Mouse (Mus musculus) MEL (cell line): ENCODE measurements around the gene Dedd. TPM values are rescaled to one million over a fixed set of nuclear protein-coding genes. Genes with fewer than 3 reads are reported as not detected.

Source experiments
- DNase-seq: peaks from one replicate; pipeline ENCODE4 v3.0.0; 2011; ENCODE audit warnings: low read depth, low spot score
- H3K27ac ChIP-seq: 2 replicates; pipeline ENCODE4 v1.5.1; 2012; ENCODE audit warnings: low read depth, mild to moderate bottlenecking, control low read depth, low read length, moderate library complexity; ENCODE audit not compliant: control insufficient read depth
- H3K27me3 ChIP-seq, 2 experiments: fragments of 150-350 bp in 1 of 2; sonication (generic) in 1 of 2; 2 replicates each; pipeline ENCODE4 v1.6.1; 2012; ENCODE audit warnings: low read length in 2 of 2, mild to moderate bottlenecking in 2 of 2, improper control_type of control experiment in 1 of 2, moderate library complexity in 1 of 2; ENCODE audit not compliant: insufficient read depth in 2 of 2, control insufficient read depth in 1 of 2
- H3K36me3 ChIP-seq, 2 experiments: 2 replicates each; pipeline ENCODE4 v1.6.1; 2012 to 2014; ENCODE audit warnings: low read length in 2 of 2, improper control_type of control experiment in 1 of 2, inconsistent platforms in 1 of 2, mild to moderate bottlenecking in 1 of 2; ENCODE audit not compliant: insufficient read depth in 2 of 2, control insufficient read depth in 1 of 2
- H3K4me1 ChIP-seq, 2 experiments: fragments of 150-350 bp in 1 of 2; sonication (generic) in 1 of 2; 2 replicates each; pipeline ENCODE4 v1.6.1; 2012; ENCODE audit warnings: low read length in 2 of 2, improper control_type of control experiment in 1 of 2, mild to moderate bottlenecking in 1 of 2; ENCODE audit not compliant: insufficient read depth in 2 of 2, control insufficient read depth in 1 of 2
- H3K4me3 ChIP-seq, 2 experiments: fragments of 150-350 bp in 1 of 2; sonication (generic) in 1 of 2; 2 replicates each; pipeline ENCODE4 v1.5.1; 2012; ENCODE audit warnings: low read depth in 2 of 2, low read length in 2 of 2, mild to moderate bottlenecking in 2 of 2, moderate library complexity in 2 of 2, control low read depth in 1 of 2, improper control_type of control experiment in 1 of 2; ENCODE audit not compliant: control insufficient read depth in 1 of 2, insufficient read depth in 1 of 2
- H3K79me2 ChIP-seq: 2 replicates; pipeline ENCODE4 v1.6.1; 2012; ENCODE audit warnings: mild to moderate bottlenecking, low read length, moderate library complexity; ENCODE audit not compliant: control insufficient read depth, poor library complexity, insufficient read depth
- H3K9ac ChIP-seq: 2 replicates; pipeline ENCODE4 v1.6.1; 2012; ENCODE audit warnings: low read depth, mild to moderate bottlenecking, control low read depth, low read length, moderate library complexity; ENCODE audit not compliant: control insufficient read depth, poor library complexity, severe bottlenecking
- H3K9me3 ChIP-seq: fragments of 150-350 bp; sonication (generic); replicated peaks from 2 replicates; pipeline ENCODE4 v1.6.1; 2012; ENCODE audit warnings: mild to moderate bottlenecking, low read length, improper control_type of control experiment, moderate library complexity; ENCODE audit not compliant: insufficient read depth
- CHD1 ChIP-seq: IDR thresholded peaks from 2 replicates; pipeline ENCODE4 v1.6.1; 2012; ENCODE audit warnings: low read depth, mild to moderate bottlenecking, inconsistent platforms, low read length, improper control_type of control experiment
- CHD2 ChIP-seq: IDR thresholded peaks from 2 replicates; pipeline ENCODE4 v1.6.1; 2011; ENCODE audit warnings: low read length, improper control_type of control experiment
- E2F4 ChIP-seq: IDR thresholded peaks from 2 replicates; pipeline ENCODE4 v1.6.1; 2011; ENCODE audit warnings: low read depth, low read length, improper control_type of control experiment, borderline replicate concordance
- ELF1 ChIP-seq: IDR thresholded peaks from 2 replicates; pipeline ENCODE4 v1.6.1; 2014; ENCODE audit warnings: low read depth, mild to moderate bottlenecking, inconsistent platforms, low read length, improper control_type of control experiment, moderate library complexity
- HCFC1 ChIP-seq: IDR thresholded peaks from 2 replicates; pipeline ENCODE4 v1.6.1; 2012; ENCODE audit warnings: low read depth, mild to moderate bottlenecking, inconsistent platforms, low read length, improper control_type of control experiment, moderate library complexity
- KAT2A ChIP-seq: conservative IDR thresholded peaks from 2 replicates; pipeline ENCODE4 v1.6.1; 2012; ENCODE audit warnings: low read depth, low read length, improper control_type of control experiment, inconsistent platforms
- MAFK ChIP-seq: IDR thresholded peaks from 2 replicates; pipeline ENCODE4 v1.6.1; 2011; ENCODE audit warnings: low read depth, mild to moderate bottlenecking, low read length, improper control_type of control experiment, borderline replicate concordance
- NELFE ChIP-seq: IDR thresholded peaks from 2 replicates; pipeline ENCODE4 v1.6.1; 2011; ENCODE audit warnings: low read depth, low read length, improper control_type of control experiment
- NRF1 ChIP-seq: IDR thresholded peaks from 2 replicates; pipeline ENCODE4 v1.6.1; 2014; ENCODE audit warnings: low read depth, mild to moderate bottlenecking, inconsistent platforms, low read length, improper control_type of control experiment, moderate library complexity; ENCODE audit not compliant: poor library complexity, insufficient read depth, severe bottlenecking
- POLR2A ChIP-seq, 2 experiments: IDR thresholded peaks; 2 replicates each; pipeline ENCODE4 v1.6.1; 2011 to 2012; ENCODE audit warnings: low read length in 2 of 2, mild to moderate bottlenecking in 2 of 2, control low read depth in 1 of 2, improper control_type of control experiment in 1 of 2, low read depth in 1 of 2, moderate library complexity in 1 of 2; ENCODE audit not compliant: control insufficient read depth in 1 of 2, insufficient read depth in 1 of 2, poor library complexity in 1 of 2
- POLR2AphosphoS5 ChIP-seq: IDR thresholded peaks from 2 replicates; pipeline ENCODE4 v1.6.1; 2012; ENCODE audit warnings: low read depth, borderline replicate concordance, mild to moderate bottlenecking, inconsistent platforms, low read length, moderate library complexity, mixed read lengths
- RCOR1 ChIP-seq: IDR thresholded peaks from 2 replicates; pipeline ENCODE4 v1.6.1; 2012; ENCODE audit warnings: low read depth, mild to moderate bottlenecking, inconsistent platforms, low read length, improper control_type of control experiment
- TAL1 ChIP-seq: IDR thresholded peaks from 2 replicates; pipeline ENCODE4 v1.6.1; 2012; ENCODE audit warnings: mild to moderate bottlenecking, inconsistent platforms, low read length, moderate library complexity, mixed read lengths
- USF1 ChIP-seq: IDR thresholded peaks from 2 replicates; pipeline ENCODE4 v1.6.1; 2014; ENCODE audit warnings: low read depth, mild to moderate bottlenecking, inconsistent platforms, low read length, improper control_type of control experiment, moderate library complexity
- ZC3H11A ChIP-seq: IDR thresholded peaks from 2 replicates; pipeline ENCODE4 v1.6.1; 2012; ENCODE audit warnings: low read depth, mild to moderate bottlenecking, inconsistent platforms, low read length, improper control_type of control experiment
- ZKSCAN1 ChIP-seq: IDR thresholded peaks from 2 replicates; pipeline ENCODE4 v1.6.1; 2012; ENCODE audit warnings: low read depth, mild to moderate bottlenecking, inconsistent platforms, low read length, improper control_type of control experiment, moderate library complexity
- ZNF384 ChIP-seq: IDR thresholded peaks from 2 replicates; pipeline ENCODE4 v1.6.1; 2012; ENCODE audit warnings: low read depth, mild to moderate bottlenecking, inconsistent platforms, low read length, improper control_type of control experiment
- polyA plus RNA-seq, 2 experiments: library from polyadenylated mRNA; stranded (reverse) in 1 of 2; unstranded in 1 of 2; fragments of >175 nt in 1 of 2; fragments of >200 nt in 1 of 2; gene quantifications; 2 replicates each; pipeline versions ENCODE4 v1.2.1 to v1.2.4; 2012; ENCODE audit warnings: low replicate concordance in 2 of 2, low read depth in 1 of 2; ENCODE audit not compliant: insufficient read length in 2 of 2, insufficient read depth in 1 of 2, missing spikeins in 1 of 2
- total RNA-seq: library from RNA; depleted of rRNA; stranded (reverse); fragments of 300-350 nt; gene quantifications from 2 replicates; pipeline ENCODE4 v1.2.3, GENCODE M21; 2012

Dedd gene
- total and polyA plus RNA-seq, 3 experiments, result 28.7 to 44.9 TPM; not detected in 1

DNA sequence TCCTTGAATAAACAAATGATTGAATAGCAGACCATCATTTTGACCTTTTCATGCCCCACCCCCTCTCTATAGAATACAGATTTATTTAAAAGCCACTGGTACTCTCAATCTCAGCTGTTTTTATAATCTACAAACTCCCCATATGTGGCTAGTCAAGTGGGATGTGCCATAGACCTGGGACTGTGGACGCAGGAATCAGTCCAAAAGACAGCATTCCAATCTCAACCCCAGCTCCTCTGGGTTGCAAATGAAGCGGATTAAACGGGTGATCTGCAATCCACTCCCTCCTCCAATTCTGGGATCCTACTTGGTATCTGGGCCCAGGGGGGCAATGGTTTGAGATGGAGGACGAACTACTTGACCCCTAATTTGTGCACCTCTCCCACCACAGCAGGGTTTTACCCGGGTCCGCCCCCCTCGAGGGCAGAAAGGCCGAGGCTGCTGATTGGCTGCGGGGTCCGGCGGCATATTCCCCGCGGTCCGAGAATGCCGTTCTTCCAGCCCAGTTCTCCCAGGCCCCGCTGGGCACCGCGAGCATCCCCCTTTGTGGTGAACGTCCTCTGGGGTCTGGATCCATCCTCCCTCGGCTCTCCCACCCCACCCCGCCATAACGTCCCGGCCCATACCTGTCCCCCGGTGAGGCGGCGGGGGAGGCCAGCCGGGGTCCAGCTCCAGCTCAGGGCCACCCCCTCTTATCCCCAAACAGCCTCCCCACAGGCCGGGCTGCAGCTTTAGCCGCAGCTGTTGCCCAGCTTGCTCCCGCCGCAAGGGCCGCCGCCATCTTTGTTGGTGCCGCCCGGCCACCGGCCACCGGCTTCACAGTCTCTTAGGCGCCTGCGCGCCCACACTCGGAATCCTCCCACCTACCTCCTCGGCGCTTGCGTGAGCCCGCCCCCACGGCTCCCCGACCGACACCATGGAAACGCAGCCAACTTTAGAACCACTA, 41.5 kb upstream of the Dedd start, which contains the start of gene Usp21 (continued):
- TF ChIP-seq POLR2A (IDR thresholded peaks at IDR 0.05; ENCODE audit: control insufficient read depth in 1 of 2, insufficient read depth in 1 of 2, low read depth in 1 of 2, low read length in 2 of 2, poor library complexity in 1 of 2) (peak; percentile 79 to 93), NELFE (peak; percentile 79), CHD2 (no peak), TAL1 (no peak), NRF1 (peak; percentile 96), ZKSCAN1 (no peak), ELF1 (peak; percentile 57), HCFC1 (peak; percentile 92), RCOR1 (no peak), E2F4 (no peak)

DNA sequence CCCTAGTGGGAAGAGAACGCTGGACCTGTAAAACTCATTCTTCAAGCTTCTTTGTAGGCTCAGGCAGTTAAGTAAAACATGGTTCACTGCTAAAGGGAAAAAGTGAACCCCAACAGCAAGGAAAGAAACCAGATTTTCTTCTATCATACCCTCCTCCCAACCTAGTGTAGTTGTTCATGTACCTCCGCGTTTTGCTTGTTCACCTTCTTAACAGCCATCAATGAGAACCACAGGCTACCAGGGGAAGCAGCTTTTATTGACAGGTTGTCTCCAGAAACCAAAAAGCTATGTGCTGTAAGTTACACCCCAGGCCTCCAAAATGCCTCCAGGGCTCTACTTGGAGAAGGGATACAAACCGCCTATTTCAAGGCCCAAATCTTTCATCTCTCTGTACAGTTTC, 40.6 kb upstream of the Dedd start:
- Histone ChIP-seq H3K27ac (no peak overlapping the region), H3K27me3 (no peaks in the 10 kb centered on the region), H3K79me2 (peaks cover 14% of the 10 kb centered on the region), H3K4me1 (peaks cover 0 to 8% of the 10 kb centered on the region in 2 experiments), H3K4me3 (no peak overlapping the region), H3K9ac (no peak overlapping the region), H3K36me3 (peaks cover 0 to 9% of the 10 kb centered on the region in 2 experiments; a peak in 2 of 4 replicates), H3K9me3 (no peaks in the 10 kb centered on the region)
- no peak for DNase-seq
- TF ChIP-seq KAT2A (no peak), POLR2A (IDR thresholded peaks at IDR 0.05; ENCODE audit: control insufficient read depth in 1 of 2, insufficient read depth in 1 of 2, low read depth in 1 of 2, low read length in 2 of 2, poor library complexity in 1 of 2) (no peak), MAFK (no peak)

DNA sequence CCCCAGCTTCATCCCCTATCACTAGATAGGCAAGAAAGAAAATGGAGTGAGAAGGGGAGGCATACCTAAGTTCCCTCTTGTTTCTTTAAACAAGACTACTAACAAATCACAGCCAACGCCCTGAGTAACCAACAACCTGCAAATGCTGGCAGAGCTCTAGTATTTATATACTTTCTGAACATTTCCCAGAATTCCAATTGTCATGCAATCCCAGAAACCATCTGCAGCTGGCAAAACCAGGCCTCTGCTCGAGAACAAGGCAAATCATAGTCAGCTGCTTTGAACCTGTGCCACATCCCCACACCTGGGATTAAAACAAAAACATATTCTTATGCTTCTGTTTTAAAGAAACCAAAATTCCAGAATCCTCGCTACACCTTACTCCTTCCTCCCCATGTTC, 35.6 kb upstream of the Dedd start:
- TF ChIP-seq USF1, result no peak
- 0 out of 2 replicates have a peak, but pooled peaks have one; percentile 5 for TF ChIP-seq CHD1
- no peak for TF ChIP-seq KAT2A
- TF ChIP-seq ZNF384, result no peak
- no peak for TF ChIP-seq POLR2AphosphoS5
- no peak for TF ChIP-seq ZC3H11A
- Histone ChIP-seq H3K9me3 (no peaks in the 10 kb centered on the region), H3K27ac (no peak overlapping the region), H3K4me3 (peak overlapping the region in 1 of 2 experiments; percentile 83; a peak in 3 of 4 replicates), H3K79me2 (peaks cover 14% of the 10 kb centered on the region), H3K27me3 (no peaks in the 10 kb centered on the region; a peak in 1 of 4 replicates), H3K9ac (no peak overlapping the region), H3K36me3 (peaks cover 0 to 14% of the 10 kb centered on the region in 2 experiments; a peak in 2 of 4 replicates), H3K4me1 (peaks cover 0 to 9% of the 10 kb centered on the region in 2 experiments; a peak in 3 of 4 replicates)
- DNase-seq, result no peak
